Mouse (Mus musculus) right cerebral cortex, postnatal 14 days (tissue): ENCODE measurements around the gene Gm20388.

Experiments
- DNase-seq: peaks from one replicate; pipeline ENCODE4 v3.0.0; 2022

Gm20388 gene

GRCm38 (mm10) chr8:122099711-122100220 lies 2189.1 kb downstream of the Gm20388 start:
- DNase-seq = no peak

GRCm38 (mm10) chr8:122101816-122102215 lies 2191.2 kb downstream of the Gm20388 start:
- no peak for DNase-seq

GRCm38 (mm10) chr8:122102286-122102685 lies 2191.6 kb downstream of the Gm20388 start:
- DNase-seq = no peak

GRCm38 (mm10) chr8:122103241-122103640 lies 2192.6 kb downstream of the Gm20388 start:
- DNase-seq = no peak

- DNase-seq = no peak
These were observed 2194.0 kb downstream of the Gm20388 start for GRCm38 (mm10) chr8:122104658-122105057.

- peak; percentile 53 for DNase-seq
These were observed 2195.6 kb downstream of the Gm20388 start for GRCm38 (mm10) chr8:122106270-122106669.

- no peak for DNase-seq
These were observed 2199.7 kb downstream of the Gm20388 start for GRCm38 (mm10) chr8:122110240-122110866.

GRCm38 (mm10) chr8:122110867-122111253 lies 2200.2 kb downstream of the Gm20388 start:
- no peak for DNase-seq

GRCm38 (mm10) chr8:122111745-122112144 lies 2201.1 kb downstream of the Gm20388 start:
- DNase-seq = no peak

- no peak for DNase-seq
These were observed 2201.8 kb downstream of the Gm20388 start for GRCm38 (mm10) chr8:122112264-122112965.

GRCm38 (mm10) chr8:122114890-122115289 lies 2204.2 kb downstream of the Gm20388 start:
- no peak for DNase-seq

- DNase-seq = no peak
These were observed 2206.2 kb downstream of the Gm20388 start for GRCm38 (mm10) chr8:122116716-122117357.

- DNase-seq = no peak
These were observed 2207.5 kb downstream of the Gm20388 start for GRCm38 (mm10) chr8:122118097-122118496.

GRCm38 (mm10) chr8:122118536-122118935 lies 2207.9 kb downstream of the Gm20388 start:
- no peak for DNase-seq

GRCm38 (mm10) chr8:122124326-122124725 lies 2213.7 kb downstream of the Gm20388 start:
- DNase-seq = no peak

GRCm38 (mm10) chr8:122126659-122127058 lies 2216.0 kb downstream of the Gm20388 start:
- DNase-seq = no peak

GRCm38 (mm10) chr8:122134121-122134529 lies 2223.5 kb downstream of the Gm20388 start:
- no peak for DNase-seq

- no peak for DNase-seq
These were observed 2224.9 kb downstream of the Gm20388 start for GRCm38 (mm10) chr8:122135494-122135893.

GRCm38 (mm10) chr8:122139784-122140183 lies 2229.1 kb downstream of the Gm20388 start:
- no peak for DNase-seq

GRCm38 (mm10) chr8:122140411-122140810 lies 2229.8 kb downstream of the Gm20388 start:
- DNase-seq = no peak

- DNase-seq = no peak
These were observed 2231.8 kb downstream of the Gm20388 start for GRCm38 (mm10) chr8:122142428-122142827.

GRCm38 (mm10) chr8:122143231-122143630 lies 2232.6 kb downstream of the Gm20388 start:
- DNase-seq = no peak

- DNase-seq = no peak
These were observed 2234.2 kb downstream of the Gm20388 start for GRCm38 (mm10) chr8:122144729-122145311.
